Mouse (Mus musculus) adrenal gland, adult (tissue): ENCODE data around the gene Pik3ip1.

Experiments used
- DNase-seq, 2 experiments: peaks; one replicate each; pipeline ENCODE4 v3.0.0; 2022 to 2023; ENCODE audit warnings: low spot score in 1 of 2; ENCODE audit not compliant: inconsistent age in 2 of 2

The Pik3ip1 gene

DNA sequence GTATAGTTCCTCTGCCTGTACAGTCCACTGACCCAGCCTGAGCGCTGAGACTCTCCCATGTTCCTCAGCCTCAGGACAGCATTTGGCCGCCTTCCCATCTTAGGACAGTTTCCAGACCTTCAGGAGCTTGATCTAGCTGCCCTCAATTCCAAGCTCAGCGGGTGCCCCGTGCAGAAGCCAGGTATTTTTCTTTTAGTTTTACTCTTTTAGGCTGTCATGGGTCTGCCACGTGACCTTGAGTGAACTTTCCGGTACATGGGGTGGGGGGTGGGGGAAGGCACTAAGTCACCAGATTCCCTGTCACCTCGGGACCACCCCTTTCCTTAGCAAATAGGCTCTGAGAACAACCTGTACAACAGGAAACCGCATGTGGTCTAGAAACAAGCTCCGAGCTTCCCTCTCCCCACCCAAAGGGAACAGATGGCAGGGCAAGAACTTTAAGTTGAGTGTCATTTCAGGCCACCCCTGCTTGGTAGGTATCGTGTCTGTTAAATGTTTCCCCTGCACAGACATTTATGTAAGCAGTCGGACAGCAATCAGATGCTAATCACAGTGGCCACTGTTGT is 5.5 kb downstream of the Pik3ip1 start:
- DNase-seq, result peak; percentile 63 to 81

DNA sequence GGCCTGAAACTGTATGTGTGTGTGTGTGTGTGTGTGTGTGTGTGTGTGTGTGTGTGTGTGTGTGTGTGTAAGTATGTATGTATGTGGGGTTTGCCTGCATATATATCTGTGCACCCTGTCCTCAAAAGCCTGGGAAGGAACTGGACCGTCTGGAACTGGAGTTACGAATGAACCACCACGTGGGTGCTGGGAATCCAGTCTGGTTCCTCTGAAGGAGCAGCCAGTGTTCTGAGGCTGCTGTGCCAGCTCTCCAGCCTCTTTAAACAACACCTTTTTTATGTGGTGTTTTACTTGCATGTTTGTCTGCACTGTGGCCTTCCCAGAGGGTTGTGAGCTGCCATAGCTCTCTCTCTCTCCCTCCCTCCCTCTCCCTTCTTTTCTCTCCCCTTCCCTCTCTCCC is 6.4 kb downstream of the Pik3ip1 start:
- DNase-seq, result no peak

DNA sequence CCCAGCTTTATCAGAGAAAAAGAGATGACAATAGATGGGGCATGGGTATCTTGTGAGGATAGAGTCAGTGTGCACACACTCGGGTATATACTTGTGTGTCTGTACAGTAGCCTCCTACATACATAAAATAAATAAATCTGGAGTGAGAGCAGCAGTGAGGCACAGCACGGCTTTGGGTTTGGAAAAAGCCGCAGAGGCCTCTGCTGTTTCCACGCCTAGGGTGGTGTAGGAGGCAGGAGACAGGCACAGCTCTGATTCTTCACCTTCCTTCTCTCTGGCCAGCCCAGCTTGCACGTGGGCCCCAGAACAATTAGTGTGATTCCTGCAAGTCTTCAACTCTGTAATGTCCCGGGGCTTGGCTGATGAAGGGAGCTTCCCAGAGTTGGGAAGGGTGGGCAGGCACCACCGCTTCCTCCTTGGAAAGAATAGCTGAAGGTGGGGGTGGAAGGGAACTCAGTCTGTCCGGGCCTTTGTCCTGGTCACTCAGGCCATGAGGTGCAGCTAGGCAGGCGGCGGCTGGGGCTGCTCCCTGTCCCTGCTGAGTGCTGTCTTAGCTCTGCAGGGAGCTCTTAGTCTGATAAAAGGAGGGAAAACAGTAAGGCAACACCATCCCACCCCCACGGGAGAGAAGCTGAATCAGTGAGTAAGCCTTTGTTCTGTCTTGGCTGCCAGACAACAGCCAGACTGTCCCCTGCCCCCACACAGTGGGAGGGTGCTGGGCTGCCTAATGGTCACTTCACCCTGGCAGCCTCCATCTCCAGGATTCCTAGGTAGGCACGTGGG is 7.2 kb downstream of the Pik3ip1 start:
- DNase-seq, result peak in 1 of 2 experiments; percentile 55

DNA sequence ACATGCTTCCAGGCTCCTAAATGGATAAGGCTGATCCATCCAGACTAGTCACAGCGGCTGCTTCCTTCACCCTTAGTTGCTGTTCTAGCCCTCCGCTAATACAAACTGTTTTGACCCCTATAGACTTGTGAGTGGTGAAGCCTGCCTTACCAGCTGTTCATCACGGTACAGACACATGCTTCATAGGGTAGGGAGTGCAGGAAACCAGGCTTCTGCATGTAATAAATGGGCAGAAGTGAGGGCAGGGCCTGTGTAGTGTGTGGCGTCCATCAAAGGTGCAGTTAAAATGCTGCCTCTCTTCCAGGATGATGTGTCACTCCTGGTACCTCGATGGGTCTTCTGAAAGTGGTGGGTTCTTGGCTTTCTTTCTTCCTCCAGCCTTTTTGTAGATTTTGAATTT is 7.8 kb downstream of the Pik3ip1 start:
- DNase-seq, result no peak

DNA sequence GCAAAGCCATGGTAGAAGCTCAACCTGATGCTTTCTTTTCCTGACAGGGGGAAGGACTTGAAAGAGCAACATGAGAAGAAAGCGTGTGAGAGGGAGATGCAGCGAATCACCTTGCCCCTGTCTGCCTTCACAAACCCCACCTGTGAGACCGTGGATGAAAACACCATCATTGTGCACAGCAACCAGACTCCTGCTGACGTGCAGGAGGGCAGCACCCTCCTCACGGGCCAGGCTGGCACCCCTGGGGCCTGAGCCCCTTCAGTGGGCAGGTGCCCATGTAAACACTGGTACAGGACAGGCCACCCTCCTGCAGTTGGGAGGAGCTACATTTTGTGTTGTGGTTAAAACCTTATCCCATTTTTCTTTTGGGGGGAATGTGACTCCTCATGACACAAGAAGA is 11.3 kb downstream of the Pik3ip1 start:
- DNase-seq, result no peak

DNA sequence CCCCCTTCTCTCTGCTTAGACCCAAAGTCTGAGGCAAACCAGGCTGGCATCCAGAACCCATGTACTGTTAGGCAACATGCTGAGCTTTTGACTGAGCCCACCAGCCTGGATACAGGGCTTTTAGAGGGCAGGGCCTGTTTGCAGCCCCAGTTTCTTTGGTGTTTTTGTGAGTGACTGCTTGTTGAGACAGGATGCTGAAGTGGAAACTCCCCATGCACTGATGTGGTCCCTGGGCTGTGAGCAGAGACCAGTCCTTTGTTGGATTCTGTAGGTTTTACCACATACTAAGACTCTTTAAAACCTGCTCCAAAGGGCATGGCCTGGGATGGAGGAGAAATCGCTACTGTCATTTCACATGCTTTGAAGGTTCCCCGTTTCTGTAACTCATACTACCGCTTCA is 14.7 kb downstream of the Pik3ip1 start:
- no peak for DNase-seq

DNA sequence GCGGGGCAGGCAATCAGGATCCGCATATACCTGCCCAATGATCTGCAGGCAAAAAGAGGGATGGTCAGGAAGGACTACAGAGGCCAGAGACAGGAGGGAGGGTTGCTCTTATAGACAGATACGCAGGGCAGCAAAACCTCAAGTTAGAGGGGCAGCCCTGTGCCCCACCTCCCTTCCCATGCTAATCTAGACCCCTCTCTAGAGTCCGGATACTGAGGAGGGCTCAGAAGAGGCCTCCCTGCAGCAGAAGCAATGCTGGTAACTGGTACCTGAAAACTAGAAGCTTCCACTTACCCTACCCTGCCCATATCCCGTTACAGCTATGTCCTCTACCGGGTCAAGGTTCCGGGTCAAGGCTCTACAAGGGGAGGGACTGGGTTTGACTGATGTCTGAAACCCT is 16.1 kb downstream of the Pik3ip1 start:
- no peak for DNase-seq

DNA sequence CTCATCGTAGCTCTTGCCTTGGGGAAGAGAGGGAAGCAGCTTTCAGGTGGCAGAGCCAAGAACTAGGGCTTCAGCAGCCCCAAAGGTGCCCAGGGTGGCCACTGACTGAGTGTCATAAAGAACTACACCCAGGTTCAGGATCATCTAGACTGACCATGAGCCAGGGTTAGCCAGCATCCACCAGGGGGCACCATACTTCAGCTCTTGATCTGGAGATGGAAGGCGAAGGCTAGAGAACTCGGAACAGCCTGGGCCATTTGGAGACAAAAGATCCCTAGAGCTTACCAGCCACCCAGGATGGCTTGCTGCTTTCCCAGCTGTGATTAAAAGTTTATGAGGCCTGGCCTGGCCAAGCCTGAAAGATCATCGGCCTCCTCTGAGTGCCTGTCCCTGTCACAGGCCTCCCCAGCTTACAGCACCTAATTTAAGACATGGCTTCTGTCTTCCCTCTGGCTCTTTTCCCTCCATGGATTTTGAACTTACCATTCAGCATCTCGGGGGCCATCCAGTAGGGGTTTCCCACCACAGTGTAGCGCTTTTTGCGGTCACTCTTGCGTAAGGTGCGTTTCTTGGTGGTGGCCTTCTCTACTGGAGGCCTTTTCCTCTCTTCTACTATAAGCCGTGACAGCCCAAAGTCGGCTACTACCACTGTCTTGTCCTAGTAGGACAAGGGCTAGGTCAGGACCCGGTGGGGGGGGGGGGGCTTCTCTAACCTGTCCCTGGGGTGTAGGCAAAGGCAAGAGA is 17.1 kb downstream of the Pik3ip1 start:
- DNase-seq, result peak; percentile 82 to 94

DNA sequence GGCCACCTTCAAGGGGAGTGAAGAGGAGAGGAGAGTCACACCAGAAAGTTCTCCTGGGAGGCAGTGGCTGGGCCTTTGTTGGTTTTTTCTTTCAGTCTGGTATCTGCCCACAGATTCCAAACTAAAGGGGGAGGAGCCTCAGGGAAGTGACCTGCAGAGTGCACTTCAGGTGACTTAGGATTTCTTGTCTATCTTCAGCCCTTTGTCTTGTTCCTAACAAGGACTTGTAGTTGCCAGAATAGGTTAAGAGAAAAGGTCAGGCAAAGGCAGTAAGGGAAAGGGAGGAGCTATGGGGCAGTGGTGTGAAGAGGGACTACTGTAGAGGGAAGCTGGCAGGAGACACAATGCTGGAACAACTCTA is 17.6 kb downstream of the Pik3ip1 start:
- no peak for DNase-seq

DNA sequence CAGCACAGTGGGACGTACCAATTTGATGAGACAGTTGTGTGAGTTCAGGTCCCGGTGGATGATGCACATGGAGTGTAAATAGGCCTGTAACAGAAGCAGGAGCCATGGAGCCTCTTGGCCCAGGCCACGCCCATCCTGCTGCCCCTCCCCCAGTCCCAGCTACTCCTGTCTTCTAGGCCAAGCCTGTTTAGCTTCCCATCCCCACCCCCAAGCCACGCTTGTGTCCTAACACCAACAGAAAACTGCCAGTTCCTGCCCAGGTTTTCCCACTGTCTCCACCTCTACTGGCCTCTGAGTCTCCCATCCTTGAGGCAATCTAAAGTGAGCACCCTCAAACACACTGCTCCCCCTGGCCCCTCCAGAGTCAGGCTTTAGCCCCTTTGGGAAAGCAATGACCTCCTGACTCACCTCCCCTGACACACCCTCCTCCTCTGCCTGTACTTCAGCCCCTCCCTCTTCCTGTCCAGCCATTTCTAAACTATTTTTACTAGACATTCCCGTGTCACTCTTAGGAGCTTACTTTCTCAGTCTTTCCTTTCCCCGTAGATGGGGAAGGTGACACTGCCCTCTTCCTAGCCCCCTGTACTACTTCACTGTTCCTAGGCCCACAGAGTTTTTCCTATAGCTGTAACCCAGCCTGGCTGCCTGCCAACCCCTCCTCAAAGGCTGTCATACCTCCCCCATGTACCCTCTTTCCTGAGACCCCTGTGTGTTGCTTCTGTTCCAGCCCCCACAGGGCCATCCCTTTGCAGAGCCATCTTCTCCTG is 18.6 kb downstream of the Pik3ip1 start:
- DNase-seq, result no peak

DNA sequence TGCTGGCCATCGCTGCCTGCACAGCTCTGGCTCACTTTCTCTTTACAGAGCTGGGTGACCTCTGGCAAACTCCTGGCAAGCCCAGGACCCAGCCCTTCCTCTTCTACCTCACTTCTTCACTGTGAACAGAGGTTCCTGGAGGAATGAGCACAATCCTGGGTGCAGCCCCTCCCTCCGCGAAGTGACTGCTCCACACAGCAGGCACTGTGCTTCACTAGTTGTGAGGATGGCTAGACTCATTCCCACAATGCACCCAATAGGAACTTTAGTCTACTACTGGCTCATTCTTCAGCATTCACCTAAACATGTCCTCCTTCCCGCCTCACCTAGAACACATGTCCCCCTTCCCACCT is 19.1 kb downstream of the Pik3ip1 start:
- DNase-seq, result no peak

DNA sequence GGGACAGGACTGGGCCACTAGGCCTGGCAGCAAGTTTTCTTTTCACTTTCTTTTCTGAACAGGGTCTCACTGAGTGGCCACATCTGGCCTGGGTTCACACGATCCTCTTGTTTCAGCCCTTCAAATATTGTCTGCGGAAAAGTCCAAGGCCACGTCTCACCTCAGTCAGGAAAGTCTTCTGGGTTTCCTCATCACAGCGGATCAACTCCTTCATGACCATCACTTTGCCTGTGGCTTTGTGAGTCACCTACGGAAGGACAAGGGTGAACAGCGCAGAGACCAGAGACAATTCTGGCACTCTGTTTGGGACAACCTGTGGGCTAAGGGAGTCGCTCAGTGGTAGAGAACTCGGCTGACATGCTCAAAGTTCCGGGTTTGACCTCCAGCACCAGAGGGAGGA is 21.9 kb downstream of the Pik3ip1 start:
- DNase-seq, result peak in 1 of 2 experiments; percentile 23

DNA sequence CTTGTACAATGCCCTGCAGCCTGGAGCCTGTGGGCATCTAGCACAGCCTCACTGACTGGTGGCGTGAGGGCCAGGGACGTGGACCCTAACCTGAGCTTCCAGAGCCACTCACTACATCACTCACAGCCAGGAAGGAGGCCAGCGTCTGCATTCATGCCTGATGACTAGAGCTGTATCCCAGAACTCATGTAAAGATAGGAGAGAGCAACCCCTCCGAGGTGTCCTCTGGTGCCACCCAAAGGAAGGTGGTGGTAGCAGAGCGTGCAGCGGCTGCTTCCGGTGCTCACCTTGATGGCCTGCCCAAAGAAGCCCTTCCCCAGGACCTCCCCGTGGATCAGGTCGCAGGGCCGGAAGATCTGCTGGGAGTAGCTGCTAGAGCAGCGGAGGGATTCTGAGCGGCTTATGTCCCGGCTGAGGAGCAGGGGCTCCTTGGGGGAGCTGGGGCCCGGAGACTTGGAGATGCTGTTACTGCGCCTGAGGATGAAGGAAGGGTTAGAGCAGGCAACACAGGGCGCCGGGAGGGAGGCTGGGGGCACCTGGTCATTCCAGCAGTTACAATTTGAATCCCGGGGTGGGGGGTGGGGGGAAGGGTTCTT is 22.9 kb downstream of the Pik3ip1 start:
- peak in 1 of 2 experiments; percentile 46 for DNase-seq

DNA sequence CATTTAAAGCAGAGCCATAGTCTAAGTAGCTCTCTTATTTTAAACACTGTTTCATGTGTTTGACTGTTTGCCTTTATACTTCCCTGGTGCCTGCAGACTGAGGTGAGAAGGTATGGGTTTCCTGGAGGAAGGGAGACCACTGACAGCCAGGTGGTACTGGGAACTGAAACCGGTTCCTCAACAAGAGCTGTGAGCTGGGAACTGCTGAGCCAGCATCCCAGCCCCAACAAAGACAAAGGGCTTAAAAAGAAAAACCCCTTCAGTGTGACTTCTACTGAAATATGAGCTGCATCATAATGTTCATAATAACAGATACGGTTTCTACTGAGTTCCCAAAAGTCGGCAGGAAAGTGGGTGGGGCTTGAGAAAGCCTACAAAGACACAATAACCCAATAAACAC is 32.7 kb downstream of the Pik3ip1 start:
- no peak for DNase-seq

DNA sequence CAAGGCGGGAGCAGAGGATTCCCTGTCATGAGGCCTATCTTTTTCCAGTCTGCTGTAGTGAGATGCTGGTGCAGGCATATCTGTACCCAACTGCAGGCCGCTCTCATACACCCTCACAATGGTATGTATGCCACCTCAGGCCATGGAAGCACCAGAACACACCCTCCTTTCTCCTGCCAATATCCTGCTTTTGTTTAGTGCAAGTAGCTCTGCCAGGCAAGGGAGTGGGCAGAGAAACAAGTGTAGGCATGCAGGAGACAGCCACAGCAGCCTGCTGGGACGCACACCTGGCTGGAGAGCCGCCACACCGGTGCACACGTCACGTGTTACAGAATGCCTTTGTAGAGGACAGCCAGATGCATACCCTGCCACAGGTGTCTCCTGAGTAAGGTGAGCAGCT is 36.2 kb downstream of the Pik3ip1 start:
- no peak for DNase-seq

DNA sequence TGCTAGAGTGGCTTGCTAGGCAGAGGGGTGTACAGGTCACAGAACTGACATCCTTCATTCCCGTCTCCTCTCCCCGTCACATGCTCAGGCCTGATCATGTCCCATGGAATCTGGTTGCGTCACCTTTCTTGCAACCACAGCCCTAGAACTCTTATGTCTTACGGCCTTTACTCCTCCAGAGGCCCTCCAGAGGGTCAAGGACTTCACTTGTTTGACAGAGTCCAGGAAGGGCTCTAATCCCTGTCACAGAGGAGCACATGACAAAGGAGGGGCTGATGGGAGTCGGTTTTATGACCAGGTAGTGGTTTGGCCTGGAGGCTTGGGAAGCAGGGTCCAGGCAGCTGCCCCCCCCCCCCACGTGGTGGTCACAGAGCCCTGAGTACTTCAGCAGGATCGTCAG is 38.8 kb downstream of the Pik3ip1 start:
- no peak for DNase-seq

DNA sequence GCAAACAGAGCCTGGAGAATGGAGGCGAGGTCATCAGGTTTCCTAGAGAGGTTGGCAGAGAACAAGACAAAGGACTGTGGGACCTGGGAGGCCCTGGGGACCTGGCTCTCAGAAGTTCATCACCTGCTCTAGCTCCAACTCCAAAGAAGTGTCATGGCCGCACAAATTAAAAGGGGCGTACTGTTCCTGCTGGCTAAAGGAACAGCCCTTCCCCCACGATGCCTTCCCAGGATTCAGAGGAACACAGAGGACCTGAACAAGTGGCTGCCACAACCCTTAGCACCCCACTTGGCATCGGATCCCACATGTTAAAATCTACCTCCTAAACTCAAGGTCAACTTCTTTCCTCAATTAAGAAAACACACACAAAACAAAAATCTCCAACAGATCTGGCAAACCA is 39.2 kb downstream of the Pik3ip1 start:
- no peak for DNase-seq

DNA sequence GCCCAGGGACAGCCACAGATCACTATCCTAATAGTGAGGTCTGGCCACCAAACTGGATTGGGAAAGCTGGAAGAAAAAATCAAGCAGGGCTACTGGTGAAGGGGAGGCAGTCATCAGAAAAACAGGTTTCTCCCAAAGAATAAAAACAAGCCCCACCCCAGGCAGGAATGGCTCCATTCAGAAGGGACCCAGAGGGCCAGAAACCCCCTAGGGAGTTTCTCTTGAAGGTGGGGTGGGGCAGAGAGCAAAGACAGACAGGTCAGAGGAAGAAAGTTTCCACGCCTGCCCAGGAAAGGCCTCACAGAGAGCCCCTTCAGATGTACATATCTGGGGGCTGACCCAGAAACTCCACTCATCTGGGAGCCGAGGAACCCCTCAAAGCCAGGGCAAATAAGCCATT is 40.0 kb downstream of the Pik3ip1 start:
- DNase-seq, result no peak

DNA sequence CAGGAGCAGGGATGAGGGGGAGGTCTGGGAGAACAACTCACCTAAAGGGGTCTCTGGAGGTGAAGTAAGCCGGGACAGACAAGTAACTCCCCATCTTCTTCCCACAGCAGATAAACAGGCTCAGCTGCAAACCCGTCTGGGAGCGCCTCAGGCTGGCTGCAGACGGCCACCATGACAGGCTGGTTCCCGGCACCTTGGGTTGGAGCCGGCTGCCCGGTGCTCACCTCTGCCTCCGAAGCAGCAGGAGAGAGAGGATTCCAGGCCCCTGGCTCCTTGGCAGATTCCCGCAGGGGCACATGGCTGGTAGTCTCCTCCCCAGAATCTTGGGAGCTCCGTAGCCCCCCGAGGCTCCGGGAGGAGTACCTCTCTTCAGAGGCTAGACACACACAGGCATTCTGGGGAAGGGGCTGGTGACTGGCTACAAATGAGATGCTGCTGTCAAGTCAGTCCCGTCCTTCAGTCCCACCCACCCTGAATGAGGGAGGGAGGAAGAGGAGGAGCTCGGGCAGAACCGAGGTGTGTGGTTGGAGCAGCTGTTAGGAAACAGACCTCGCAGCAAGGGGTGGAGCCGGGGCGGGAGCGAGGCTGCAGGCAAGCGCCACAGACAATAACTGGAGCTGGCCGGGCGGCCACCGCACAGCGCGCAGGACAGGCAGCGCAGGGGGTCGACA is 40.9 kb downstream of the Pik3ip1 start:
- peak; percentile 86 to 91 for DNase-seq

DNA sequence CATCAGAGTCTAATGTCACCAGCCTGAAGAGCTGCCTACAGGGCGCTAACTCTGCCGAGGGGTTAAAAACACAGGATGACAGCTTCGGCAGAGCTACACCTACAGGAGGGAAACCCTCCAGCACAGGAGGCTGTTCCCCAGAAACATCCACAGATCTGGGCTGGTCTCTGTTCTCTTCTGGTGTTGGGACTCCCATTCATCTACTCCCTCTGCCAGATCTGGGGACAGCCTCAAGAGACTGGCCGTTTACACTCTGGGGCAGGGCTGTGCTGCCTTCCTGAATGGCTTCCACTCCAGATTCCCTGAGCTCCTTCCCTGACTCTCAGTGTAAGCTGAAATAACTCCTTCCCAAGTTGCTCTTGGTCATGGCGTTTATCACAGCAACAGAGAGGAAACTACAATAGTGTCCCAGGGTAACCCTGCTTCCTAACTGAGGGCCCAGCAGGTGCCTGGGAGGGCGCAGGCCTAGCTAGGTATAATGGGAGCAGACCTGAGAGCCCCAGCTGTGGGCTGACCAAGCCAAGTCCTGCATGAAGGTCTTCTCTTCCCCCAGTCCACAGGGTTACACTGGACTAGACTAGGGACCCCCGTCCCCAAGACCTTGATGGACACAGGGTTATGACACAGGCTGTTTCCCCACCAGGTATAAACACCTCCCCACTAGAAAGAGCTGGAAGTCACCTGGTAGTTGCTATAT is 41.5 kb downstream of the Pik3ip1 start:
- DNase-seq, result no peak
